Mouse (Mus musculus): ENCODE measurements around the gene Shisa5.

DNA sequence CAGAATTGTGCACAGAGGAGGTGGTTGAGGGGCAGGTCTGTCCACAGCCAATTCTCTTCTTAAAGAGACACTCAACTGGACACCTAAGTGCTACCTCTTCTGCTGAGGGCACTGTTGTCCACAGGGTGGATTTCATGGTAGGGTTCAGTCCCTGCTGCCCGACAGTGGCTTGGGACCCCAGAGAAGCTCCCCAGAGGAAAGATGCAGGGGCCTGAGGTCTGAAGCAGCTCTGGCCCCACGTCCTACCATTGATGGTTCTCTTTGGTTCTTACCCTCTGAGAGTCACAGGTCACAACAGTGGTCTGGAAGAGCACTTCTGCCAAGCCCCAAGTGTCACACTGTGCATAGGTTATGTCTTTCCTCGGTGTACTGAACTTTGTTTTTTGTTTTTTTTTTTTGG, 15.0 kb downstream of the Shisa5 start:
- TF ChIP-seq CTCF (IDR thresholded peaks at IDR 0.05; ENCODE audit: borderline replicate concordance, extremely low read depth, insufficient read depth, insufficient read length) (no peak), POLR2A (IDR thresholded peaks at IDR 0.05; ENCODE audit: borderline replicate concordance, extremely low read depth, insufficient read depth, insufficient read length, poor library complexity, severe bottlenecking) (no peak)

All from brain, embryonic 14.5 days (tissue).